Mouse (Mus musculus): ENCODE measurements around the gene Tbx21. TPM values are rescaled to one million over a fixed set of nuclear protein-coding genes. Genes with fewer than 3 reads are reported as not detected.

Gene Tbx21
- polyA plus RNA-seq, 1 experiment = 0.22 TPM

- TF ChIP-seq CTCF (IDR thresholded peaks at IDR 0.05; ENCODE audit: control insufficient read depth, insufficient read depth, insufficient replicate concordance, low read depth, low read length) = no peak
- no peak for TF ChIP-seq POLR2A (IDR thresholded peaks at IDR 0.05; ENCODE audit: control insufficient read depth, low read depth, low read length)
- no peak overlapping the region for H3K27ac ChIP-seq (ENCODE audit: control insufficient read depth, insufficient read depth, low read depth, low read length)
- H3K36me3 ChIP-seq (ENCODE audit: control insufficient read depth, insufficient read depth, low read length) = no peaks in the 10 kb centered on the region
Observed at GRCm38 (mm10) chr11:97083401-97084140, 31.6 kb downstream of the Tbx21 start.

GRCm38 (mm10) chr11:97082977-97083376, 32.2 kb downstream of the Tbx21 start:
- H3K27ac ChIP-seq (ENCODE audit: control insufficient read depth, insufficient read depth, low read depth, low read length) = no peak overlapping the region
- H3K36me3 ChIP-seq (ENCODE audit: control insufficient read depth, insufficient read depth, low read length) = no peaks in the 10 kb centered on the region
- no peak overlapping the region for H3K4me3 ChIP-seq (ENCODE audit: control insufficient read depth, low read depth, low read length)
- no peaks in the 10 kb centered on the region for H3K4me1 ChIP-seq (ENCODE audit: control insufficient read depth, insufficient read depth, low read length)
- no peaks in the 10 kb centered on the region for H3K27me3 ChIP-seq (ENCODE audit: control insufficient read depth, insufficient read depth, low read length)
- TF ChIP-seq POLR2A (IDR thresholded peaks at IDR 0.05; ENCODE audit: control insufficient read depth, low read depth, low read length) = no peak
- TF ChIP-seq CTCF (IDR thresholded peaks at IDR 0.05; ENCODE audit: control insufficient read depth, insufficient read depth, insufficient replicate concordance, low read depth, low read length) = peak; percentile 52; the same call in 1 of the 2 replicates

More at GRCm38 (mm10) chr11:97083401-97084140, 31.6 kb downstream of the Tbx21 start:
- Histone ChIP-seq H3K4me3 (ENCODE audit: control insufficient read depth, low read depth, low read length) (no peak overlapping the region), H3K4me1 (ENCODE audit: control insufficient read depth, insufficient read depth, low read length) (no peaks in the 10 kb centered on the region), H3K27me3 (ENCODE audit: control insufficient read depth, insufficient read depth, low read length) (no peaks in the 10 kb centered on the region)

GRCm38 (mm10) chr11:97080291-97080690, 34.8 kb downstream of the Tbx21 start:
- Histone ChIP-seq H3K27ac (ENCODE audit: control insufficient read depth, insufficient read depth, low read depth, low read length) (no peak overlapping the region), H3K36me3 (ENCODE audit: control insufficient read depth, insufficient read depth, low read length) (no peaks in the 10 kb centered on the region), H3K4me1 (ENCODE audit: control insufficient read depth, insufficient read depth, low read length) (no peaks in the 10 kb centered on the region), H3K27me3 (ENCODE audit: control insufficient read depth, insufficient read depth, low read length) (no peaks in the 10 kb centered on the region), H3K4me3 (ENCODE audit: control insufficient read depth, low read depth, low read length) (no peak overlapping the region)
- TF ChIP-seq POLR2A (IDR thresholded peaks at IDR 0.05; ENCODE audit: control insufficient read depth, low read depth, low read length) = no peak
- no peak for TF ChIP-seq CTCF (IDR thresholded peaks at IDR 0.05; ENCODE audit: control insufficient read depth, insufficient read depth, insufficient replicate concordance, low read depth, low read length)

- H3K27me3 ChIP-seq (ENCODE audit: control insufficient read depth, insufficient read depth, low read length) = no peaks in the 10 kb centered on the region
- TF ChIP-seq CTCF (IDR thresholded peaks at IDR 0.05; ENCODE audit: control insufficient read depth, insufficient read depth, insufficient replicate concordance, low read depth, low read length) = no peak
- no peak for TF ChIP-seq POLR2A (IDR thresholded peaks at IDR 0.05; ENCODE audit: control insufficient read depth, low read depth, low read length)
- H3K4me1 ChIP-seq (ENCODE audit: control insufficient read depth, insufficient read depth, low read length) = no peaks in the 10 kb centered on the region
- H3K27ac ChIP-seq (ENCODE audit: control insufficient read depth, insufficient read depth, low read depth, low read length) = no peak overlapping the region
- H3K4me3 ChIP-seq (ENCODE audit: control insufficient read depth, low read depth, low read length) = no peak overlapping the region
- H3K36me3 ChIP-seq (ENCODE audit: control insufficient read depth, insufficient read depth, low read length) = no peaks in the 10 kb centered on the region
Observed at GRCm38 (mm10) chr11:97078751-97079150, 36.4 kb downstream of the Tbx21 start.

GRCm38 (mm10) chr11:97074235-97074634, 40.9 kb downstream of the Tbx21 start:
- TF ChIP-seq CTCF (IDR thresholded peaks at IDR 0.05; ENCODE audit: control insufficient read depth, insufficient read depth, insufficient replicate concordance, low read depth, low read length) = no peak
- no peak for TF ChIP-seq POLR2A (IDR thresholded peaks at IDR 0.05; ENCODE audit: control insufficient read depth, low read depth, low read length)

GRCm38 (mm10) chr11:97072533-97072932, 42.6 kb downstream of the Tbx21 start:
- TF ChIP-seq POLR2A (IDR thresholded peaks at IDR 0.05; ENCODE audit: control insufficient read depth, low read depth, low read length) (no peak), CTCF (IDR thresholded peaks at IDR 0.05; ENCODE audit: control insufficient read depth, insufficient read depth, insufficient replicate concordance, low read depth, low read length) (peak; percentile 33; the same call in 1 of the 2 replicates)
- H3K4me3 ChIP-seq (ENCODE audit: control insufficient read depth, low read depth, low read length) = no peak overlapping the region
- H3K4me1 ChIP-seq (ENCODE audit: control insufficient read depth, insufficient read depth, low read length) = peaks cover 6% of the 10 kb centered on the region
- no peak overlapping the region for H3K27ac ChIP-seq (ENCODE audit: control insufficient read depth, insufficient read depth, low read depth, low read length)
- no peaks in the 10 kb centered on the region for H3K27me3 ChIP-seq (ENCODE audit: control insufficient read depth, insufficient read depth, low read length)
- H3K36me3 ChIP-seq (ENCODE audit: control insufficient read depth, insufficient read depth, low read length) = no peaks in the 10 kb centered on the region

More at GRCm38 (mm10) chr11:97074235-97074634, 40.9 kb downstream of the Tbx21 start:
- Histone ChIP-seq H3K4me3 (ENCODE audit: control insufficient read depth, low read depth, low read length) (no peak overlapping the region), H3K27ac (ENCODE audit: control insufficient read depth, insufficient read depth, low read depth, low read length) (no peak overlapping the region), H3K36me3 (ENCODE audit: control insufficient read depth, insufficient read depth, low read length) (no peaks in the 10 kb centered on the region), H3K4me1 (ENCODE audit: control insufficient read depth, insufficient read depth, low read length) (no peaks in the 10 kb centered on the region), H3K27me3 (ENCODE audit: control insufficient read depth, insufficient read depth, low read length) (no peaks in the 10 kb centered on the region)

GRCm38 (mm10) chr11:97071129-97071528, 44.0 kb downstream of the Tbx21 start:
- TF ChIP-seq CTCF (IDR thresholded peaks at IDR 0.05; ENCODE audit: control insufficient read depth, insufficient read depth, insufficient replicate concordance, low read depth, low read length) (no peak), POLR2A (IDR thresholded peaks at IDR 0.05; ENCODE audit: control insufficient read depth, low read depth, low read length) (no peak)
- H3K36me3 ChIP-seq (ENCODE audit: control insufficient read depth, insufficient read depth, low read length) = no peaks in the 10 kb centered on the region
- peaks cover 14% of the 10 kb centered on the region for H3K4me1 ChIP-seq (ENCODE audit: control insufficient read depth, insufficient read depth, low read length)
- H3K27me3 ChIP-seq (ENCODE audit: control insufficient read depth, insufficient read depth, low read length) = no peaks in the 10 kb centered on the region
- no peak overlapping the region for H3K4me3 ChIP-seq (ENCODE audit: control insufficient read depth, low read depth, low read length)
- H3K27ac ChIP-seq (ENCODE audit: control insufficient read depth, insufficient read depth, low read depth, low read length) = no peak overlapping the region
